Mouse (Mus musculus) lung, adult 2 months (tissue): Measurements from ENCODE around the gene Tnfrsf26.

Experiments
- CTCF ChIP-seq: fragments of 200-500 bp; IDR thresholded peaks from 2 replicates; pipeline ENCODE4 v1.5.1; 2011; ENCODE audit warnings: mild to moderate bottlenecking, low read length, control low read depth; ENCODE audit not compliant: insufficient read depth
- POLR2A ChIP-seq: fragments of 200-500 bp; IDR thresholded peaks from 2 replicates; pipeline ENCODE4 v1.6.1; 2011; ENCODE audit warnings: low read depth, mild to moderate bottlenecking, control low read depth, low read length, borderline replicate concordance; ENCODE audit errors: extremely low read depth

GRCm38 (mm10) chr7:143626178-143626577, 2.3 kb downstream of the Tnfrsf26 start:
- no peak for TF ChIP-seq CTCF
- TF ChIP-seq POLR2A, result no peak
